Mouse (Mus musculus) brain, embryonic 14.5 days (tissue): ENCODE measurements around the gene Theg. TPM values are rescaled to one million over a fixed set of nuclear protein-coding genes. Genes with fewer than 3 reads are reported as not detected.

Experiments
- DNase-seq: peaks from one replicate; pipeline ENCODE4 v3.0.0-alpha.2; 2011; ENCODE audit warnings: low read depth
- CTCF ChIP-seq: fragments of 200-500 bp; IDR thresholded peaks from 2 replicates; pipeline ENCODE4 v1.5.1; 2012; ENCODE audit warnings: inconsistent platforms, mild to moderate bottlenecking, moderate library complexity, borderline replicate concordance; ENCODE audit not compliant: insufficient read depth, insufficient read length; ENCODE audit errors: extremely low read depth
- POLR2A ChIP-seq: fragments of 200-500 bp; IDR thresholded peaks from 2 replicates; pipeline ENCODE4 v1.6.1; 2012; ENCODE audit warnings: mild to moderate bottlenecking, inconsistent platforms, borderline replicate concordance; ENCODE audit not compliant: poor library complexity, insufficient read depth, insufficient read length, severe bottlenecking; ENCODE audit errors: extremely low read depth
- polyA plus RNA-seq: library from polyadenylated mRNA; depleted of rRNA; stranded (reverse); fragments of >200 nt; gene quantifications from 2 replicates; pipeline ENCODE4 v1.2.3, GENCODE M21; 2012

The Theg gene
- polyA plus RNA-seq, 1 experiment = not detected

GRCm38 (mm10) chr10:79539701-79540495 is 47.2 kb downstream of the Theg start:
- no peak for TF ChIP-seq POLR2A
- TF ChIP-seq CTCF = no peak
- no peak for DNase-seq

GRCm38 (mm10) chr10:79538873-79539272 is 48.3 kb downstream of the Theg start:
- DNase-seq = no peak
- TF ChIP-seq CTCF (no peak), POLR2A (no peak)

GRCm38 (mm10) chr10:79538323-79538722 is 48.8 kb downstream of the Theg start:
- no peak for DNase-seq

GRCm38 (mm10) chr10:79537781-79538180 is 49.4 kb downstream of the Theg start:
- TF ChIP-seq CTCF (no peak), POLR2A (no peak)
- DNase-seq = no peak

More at GRCm38 (mm10) chr10:79538323-79538722, 48.8 kb downstream of the Theg start:
- TF ChIP-seq POLR2A (no peak), CTCF (no peak)

GRCm38 (mm10) chr10:79537271-79537670 is 49.9 kb downstream of the Theg start:
- TF ChIP-seq CTCF = no peak
- DNase-seq = no peak

- TF ChIP-seq POLR2A = no peak
- DNase-seq = no peak
Measured at GRCm38 (mm10) chr10:79536461-79537080, 50.6 kb downstream of the Theg start.

GRCm38 (mm10) chr10:79535431-79535830 is 51.7 kb downstream of the Theg start:
- DNase-seq = no peak

GRCm38 (mm10) chr10:79534426-79534825 is 52.7 kb downstream of the Theg start:
- TF ChIP-seq CTCF = no peak
- no peak for TF ChIP-seq POLR2A
- no peak for DNase-seq

More at GRCm38 (mm10) chr10:79535431-79535830, 51.7 kb downstream of the Theg start:
- no peak for TF ChIP-seq CTCF
- no peak for TF ChIP-seq POLR2A

- peak; percentile 63 for TF ChIP-seq CTCF
- no peak for TF ChIP-seq POLR2A
- peak; percentile 56 for DNase-seq
Measured at GRCm38 (mm10) chr10:79533126-79533911, 53.8 kb downstream of the Theg start, which contains the start of gene Plpp2. TSS of gene Plpp2 (minus strand) at chr10:79533796.

- no peak for DNase-seq
- no peak for TF ChIP-seq POLR2A
- no peak for TF ChIP-seq CTCF
Measured at GRCm38 (mm10) chr10:79532678-79533077, 54.5 kb downstream of the Theg start.

GRCm38 (mm10) chr10:79531593-79531992 is 55.5 kb downstream of the Theg start:
- DNase-seq = no peak
- TF ChIP-seq POLR2A (no peak), CTCF (no peak)
